Mouse (Mus musculus) adrenal gland, postnatal 25 days (tissue): ENCODE data around the gene Nr2f1. TPM values are rescaled to one million over a fixed set of nuclear protein-coding genes. Genes with fewer than 3 reads are reported as not detected.

Source experiments
- DNase-seq: peaks from one replicate; pipeline ENCODE4 v3.0.0; 2021; ENCODE audit warnings: mixed read lengths
- total RNA-seq: library from RNA; stranded (reverse); gene quantifications from 2 replicates; pipeline ENCODE4 v1.2.3, GENCODE M21; 2021

Nr2f1 gene
- total RNA-seq, 1 experiment from 2014 or later: 17.5 TPM

- no peak for DNase-seq
These were observed 20.1 kb downstream of the Nr2f1 start for GRCm38 (mm10) chr13:78179312-78180097.

- no peak for DNase-seq
These were observed 20.8 kb downstream of the Nr2f1 start for GRCm38 (mm10) chr13:78178771-78179170.

- DNase-seq: no peak
These were observed 21.5 kb downstream of the Nr2f1 start for GRCm38 (mm10) chr13:78178021-78178420.

- no peak for DNase-seq
These were observed 22.1 kb downstream of the Nr2f1 start for GRCm38 (mm10) chr13:78177381-78177950.

GRCm38 (mm10) chr13:78175821-78176380, 23.7 kb downstream of the Nr2f1 start:
- no peak for DNase-seq

- no peak for DNase-seq
These were observed 24.7 kb downstream of the Nr2f1 start for GRCm38 (mm10) chr13:78174891-78175290.

GRCm38 (mm10) chr13:78174191-78174590, 25.4 kb downstream of the Nr2f1 start:
- no peak for DNase-seq

GRCm38 (mm10) chr13:78172861-78173260, 26.7 kb downstream of the Nr2f1 start:
- DNase-seq: no peak

- DNase-seq: no peak
These were observed 27.4 kb downstream of the Nr2f1 start for GRCm38 (mm10) chr13:78171984-78172636.

GRCm38 (mm10) chr13:78171320-78171719, 28.2 kb downstream of the Nr2f1 start:
- DNase-seq: peak; percentile 48

GRCm38 (mm10) chr13:78168166-78168565, 31.4 kb downstream of the Nr2f1 start:
- no peak for DNase-seq

- DNase-seq: no peak
These were observed 34.6 kb downstream of the Nr2f1 start for GRCm38 (mm10) chr13:78164941-78165340.

GRCm38 (mm10) chr13:78163087-78163958, 36.2 kb downstream of the Nr2f1 start:
- DNase-seq: peak; percentile 83

GRCm38 (mm10) chr13:78162149-78162548, 37.4 kb downstream of the Nr2f1 start:
- no peak for DNase-seq

- DNase-seq: no peak
These were observed 42.1 kb downstream of the Nr2f1 start for GRCm38 (mm10) chr13:78157465-78157864.

Other genes starting within 250 kb of the Nr2f1 start
- gene Pou5f2, start 174.9 kb downstream of the Nr2f1 start, total RNA-seq: 2.2 and 2.5 TPM in 2 replicates